Mouse (Mus musculus) hindlimb bud, embryonic 11.5 days (tissue): Measurements from ENCODE around the gene Paqr4.

ENCODE experiments used
- DNase-seq: peaks from one replicate; pipeline ENCODE4 v3.0.0-alpha.2; 2012; ENCODE audit warnings: low read depth, low spot score; ENCODE audit errors: extremely low spot score

Paqr4 gene

GRCm38 (mm10) chr17:23726758-23727142 is 13.9 kb downstream of the Paqr4 start:
- DNase-seq = no peak

GRCm38 (mm10) chr17:23725999-23726757 is 14.5 kb downstream of the Paqr4 start, which contains the start of gene Pkmyt1:
Pkmyt1 (plus strand) TSS chr17:23726336.
- DNase-seq = peak; percentile 77

GRCm38 (mm10) chr17:23725477-23725876 is 15.2 kb downstream of the Paqr4 start:
- no peak for DNase-seq

- DNase-seq = no peak
Observed at GRCm38 (mm10) chr17:23722376-23723125, 18.1 kb downstream of the Paqr4 start, which contains the start of gene 1520401A03Rik. 1520401A03Rik (minus strand) TSS chr17:23722783.

GRCm38 (mm10) chr17:23721886-23722285 is 18.8 kb downstream of the Paqr4 start:
- no peak for DNase-seq

GRCm38 (mm10) chr17:23719455-23719854 is 21.2 kb downstream of the Paqr4 start:
- DNase-seq = no peak

GRCm38 (mm10) chr17:23717003-23717402 is 23.7 kb downstream of the Paqr4 start:
- DNase-seq = no peak

- DNase-seq = no peak
Observed at GRCm38 (mm10) chr17:23706212-23706611, 34.5 kb downstream of the Paqr4 start.

GRCm38 (mm10) chr17:23705525-23706104 is 35.1 kb downstream of the Paqr4 start:
- no peak for DNase-seq

GRCm38 (mm10) chr17:23704741-23705140 is 35.9 kb downstream of the Paqr4 start:
- DNase-seq = no peak

- DNase-seq = no peak
Observed at GRCm38 (mm10) chr17:23703301-23703700, 37.4 kb downstream of the Paqr4 start.

GRCm38 (mm10) chr17:23700079-23700478 is 40.6 kb downstream of the Paqr4 start:
- DNase-seq = no peak

- DNase-seq = no peak
Observed at GRCm38 (mm10) chr17:23699131-23700077, 41.3 kb downstream of the Paqr4 start.

- no peak for DNase-seq
Observed at GRCm38 (mm10) chr17:23695801-23696200, 44.9 kb downstream of the Paqr4 start.

- DNase-seq = no peak
Observed at GRCm38 (mm10) chr17:23694491-23694890, 46.2 kb downstream of the Paqr4 start.
